Mouse (Mus musculus): ENCODE results near the gene Col7a1. TPM values are rescaled to one million over a fixed set of nuclear protein-coding genes. Genes with fewer than 3 reads are reported as not detected.
A peak's percentile ranks its signal among the peaks of the same experiment; 100 is the strongest.

Gene Col7a1
- polyA plus RNA-seq, 1 experiment from 2014 or later = 0.77 TPM

GRCm38 (mm10) chr9:109000726-109001125 lies 47.3 kb downstream of the Col7a1 start:
- Histone ChIP-seq H3K4me3 (ENCODE audit: low read depth, low read length) (no peak overlapping the region), H3K4me2 (no peak overlapping the region), H3K9ac (ENCODE audit: low read depth, low read length) (no peak overlapping the region), H3K27ac (ENCODE audit: low read depth, low read length) (no peak overlapping the region), H3K27me3 (ENCODE audit: control insufficient read depth, insufficient read depth, low read length) (no peaks in the 10 kb centered on the region), H3K4me1 (ENCODE audit: control insufficient read depth, insufficient read depth, low read length) (peaks cover 5% of the 10 kb centered on the region; the same call in 1 of the 2 replicates), H3K9me3 (replicated peaks; ENCODE audit: control insufficient read depth, low read length) (no peaks in the 10 kb centered on the region), H3K36me3 (ENCODE audit: control insufficient read depth, insufficient read depth, low read length) (no peaks in the 10 kb centered on the region)
- 11% methylated on average over 3 of the region's 3 CpGs for WGBS (ENCODE audit: insufficient replicate concordance)
- no peak for ATAC-seq (replicated peaks; ENCODE audit: insufficient number of reproducible peaks, low FRiP score, low TSS enrichment)

DNA sequence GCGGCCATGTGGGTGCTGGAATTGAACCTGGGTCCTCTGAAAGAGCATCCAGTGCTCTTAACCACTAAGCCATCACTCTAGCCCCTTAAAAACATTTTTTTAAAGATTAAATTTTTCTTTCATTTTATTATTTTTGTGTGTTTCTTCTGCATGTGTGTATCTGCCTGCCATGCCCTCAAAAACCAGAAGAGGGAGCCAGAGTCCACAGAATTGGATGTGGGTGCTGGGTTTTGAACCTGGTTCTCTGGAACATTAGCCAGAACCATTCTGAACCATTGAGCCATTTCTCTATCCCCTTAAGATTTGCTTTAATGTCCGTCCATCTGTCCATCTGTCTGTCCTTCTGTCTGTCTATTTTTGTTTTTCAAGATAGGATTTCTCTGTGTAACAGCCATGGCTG lies 49.8 kb downstream of the Col7a1 start:
- H3K27ac ChIP-seq (ENCODE audit: low read depth, low read length) = no peak overlapping the region
- no peak overlapping the region for H3K4me2 ChIP-seq
- peaks cover 12% of the 10 kb centered on the region for H3K4me1 ChIP-seq (ENCODE audit: control insufficient read depth, insufficient read depth, low read length)
- H3K36me3 ChIP-seq (ENCODE audit: control insufficient read depth, insufficient read depth, low read length) = no peaks in the 10 kb centered on the region
- ATAC-seq (replicated peaks; ENCODE audit: insufficient number of reproducible peaks, low FRiP score, low TSS enrichment) = no peak
- no peaks in the 10 kb centered on the region for H3K9me3 ChIP-seq (replicated peaks; ENCODE audit: control insufficient read depth, low read length)
- 67% methylated on average over 2 of the region's 2 CpGs for WGBS (ENCODE audit: insufficient replicate concordance)
- H3K4me3 ChIP-seq (ENCODE audit: low read depth, low read length) = no peak overlapping the region
- H3K9ac ChIP-seq (ENCODE audit: low read depth, low read length) = no peak overlapping the region
- no peaks in the 10 kb centered on the region for H3K27me3 ChIP-seq (ENCODE audit: control insufficient read depth, insufficient read depth, low read length)

- no peak overlapping the region for H3K4me2 ChIP-seq
- no peak for ATAC-seq (replicated peaks; ENCODE audit: insufficient number of reproducible peaks, low FRiP score, low TSS enrichment)
- no peak overlapping the region for H3K9ac ChIP-seq (ENCODE audit: low read depth, low read length)
- no peaks in the 10 kb centered on the region for H3K27me3 ChIP-seq (ENCODE audit: control insufficient read depth, insufficient read depth, low read length)
- no peaks in the 10 kb centered on the region for H3K9me3 ChIP-seq (replicated peaks; ENCODE audit: control insufficient read depth, low read length)
- no peak overlapping the region for H3K4me3 ChIP-seq (ENCODE audit: low read depth, low read length)
- H3K4me1 ChIP-seq (ENCODE audit: control insufficient read depth, insufficient read depth, low read length) = peaks cover 24% of the 10 kb centered on the region
- H3K27ac ChIP-seq (ENCODE audit: low read depth, low read length) = no peak overlapping the region
- 65% methylated on average over 21 of the region's 21 CpGs for WGBS (ENCODE audit: insufficient replicate concordance)
- no peaks in the 10 kb centered on the region for H3K36me3 ChIP-seq (ENCODE audit: control insufficient read depth, insufficient read depth, low read length)
Measured at GRCm38 (mm10) chr9:109007025-109007780, 53.8 kb downstream of the Col7a1 start.

DNA sequence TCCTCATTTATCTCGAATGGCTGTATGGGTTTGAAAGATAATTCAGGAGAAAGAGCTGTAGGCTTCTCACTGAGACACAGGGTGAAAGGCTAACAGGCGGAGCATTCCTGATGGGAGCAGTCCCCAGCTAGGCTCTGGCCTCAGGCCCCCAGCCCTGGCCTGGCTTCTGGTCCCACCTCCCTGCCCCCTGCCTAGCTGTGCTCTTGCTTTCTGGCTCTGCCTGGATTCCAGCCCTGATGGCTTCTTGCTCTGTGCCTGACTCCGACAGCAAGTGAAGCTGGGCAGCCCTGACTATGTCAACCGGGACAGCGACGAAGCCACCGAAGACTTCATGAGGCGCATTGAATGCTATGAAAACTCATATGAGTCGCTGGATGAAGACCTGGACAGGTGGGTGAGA lies 54.7 kb downstream of the Col7a1 start:
- Histone ChIP-seq H3K9me3 (replicated peaks; ENCODE audit: control insufficient read depth, low read length) (no peaks in the 10 kb centered on the region), H3K4me3 (ENCODE audit: low read depth, low read length) (no peak overlapping the region), H3K4me2 (no peak overlapping the region), H3K9ac (ENCODE audit: low read depth, low read length) (no peak overlapping the region), H3K4me1 (ENCODE audit: control insufficient read depth, insufficient read depth, low read length) (peaks cover 24% of the 10 kb centered on the region), H3K27ac (ENCODE audit: low read depth, low read length) (no peak overlapping the region), H3K27me3 (ENCODE audit: control insufficient read depth, insufficient read depth, low read length) (no peaks in the 10 kb centered on the region), H3K36me3 (ENCODE audit: control insufficient read depth, insufficient read depth, low read length) (no peaks in the 10 kb centered on the region)
- 75% methylated on average over 9 of the region's 9 CpGs for WGBS (ENCODE audit: insufficient replicate concordance)
- no peak for ATAC-seq (replicated peaks; ENCODE audit: insufficient number of reproducible peaks, low FRiP score, low TSS enrichment)

- Histone ChIP-seq H3K4me2 (no peak overlapping the region), H3K4me3 (ENCODE audit: low read depth, low read length) (no peak overlapping the region), H3K27me3 (ENCODE audit: control insufficient read depth, insufficient read depth, low read length) (no peaks in the 10 kb centered on the region), H3K27ac (ENCODE audit: low read depth, low read length) (no peak overlapping the region), H3K9me3 (replicated peaks; ENCODE audit: control insufficient read depth, low read length) (no peaks in the 10 kb centered on the region), H3K4me1 (ENCODE audit: control insufficient read depth, insufficient read depth, low read length) (peaks cover 24% of the 10 kb centered on the region), H3K9ac (ENCODE audit: low read depth, low read length) (0 out of 2 replicates have a peak overlapping the region, but pooled peaks have one; percentile 16), H3K36me3 (ENCODE audit: control insufficient read depth, insufficient read depth, low read length) (no peaks in the 10 kb centered on the region)
- 0 out of 2 replicates have a peak, but pooled peaks have one; percentile 5 for ATAC-seq (replicated peaks; ENCODE audit: insufficient number of reproducible peaks, low FRiP score, low TSS enrichment)
- WGBS (ENCODE audit: insufficient replicate concordance) = 64% methylated on average over 9 of the region's 10 CpGs
Measured at GRCm38 (mm10) chr9:109008994-109009635, 55.7 kb downstream of the Col7a1 start.

- ATAC-seq (replicated peaks; ENCODE audit: insufficient number of reproducible peaks, low FRiP score, low TSS enrichment) = peak; percentile 37; the same call in 1 of the 2 replicates
- peak overlapping the region; percentile 46; the same call in 1 of the 2 replicates for H3K9ac ChIP-seq (ENCODE audit: low read depth, low read length)
- H3K36me3 ChIP-seq (ENCODE audit: control insufficient read depth, insufficient read depth, low read length) = no peaks in the 10 kb centered on the region
- no peaks in the 10 kb centered on the region for H3K9me3 ChIP-seq (replicated peaks; ENCODE audit: control insufficient read depth, low read length)
- H3K4me2 ChIP-seq = peak overlapping the region; percentile 40
- no peak overlapping the region for H3K4me3 ChIP-seq (ENCODE audit: low read depth, low read length)
- H3K27me3 ChIP-seq (ENCODE audit: control insufficient read depth, insufficient read depth, low read length) = no peaks in the 10 kb centered on the region
- WGBS (ENCODE audit: insufficient replicate concordance) = 36% methylated on average over 17 of the region's 17 CpGs
- H3K4me1 ChIP-seq (ENCODE audit: control insufficient read depth, insufficient read depth, low read length) = peaks cover 24% of the 10 kb centered on the region
- H3K27ac ChIP-seq (ENCODE audit: low read depth, low read length) = 0 out of 2 replicates have a peak overlapping the region, but pooled peaks have one; percentile 10
Measured at GRCm38 (mm10) chr9:109009636-109010315, 56.4 kb downstream of the Col7a1 start.

- Histone ChIP-seq H3K4me1 (ENCODE audit: control insufficient read depth, insufficient read depth, low read length) (peaks cover 26% of the 10 kb centered on the region), H3K27ac (ENCODE audit: low read depth, low read length) (no peak overlapping the region), H3K9me3 (replicated peaks; ENCODE audit: control insufficient read depth, low read length) (no peaks in the 10 kb centered on the region), H3K4me2 (peak overlapping the region; percentile 40; the same call in 1 of the 2 replicates), H3K27me3 (ENCODE audit: control insufficient read depth, insufficient read depth, low read length) (no peaks in the 10 kb centered on the region), H3K36me3 (ENCODE audit: control insufficient read depth, insufficient read depth, low read length) (no peaks in the 10 kb centered on the region), H3K4me3 (ENCODE audit: low read depth, low read length) (no peak overlapping the region), H3K9ac (ENCODE audit: low read depth, low read length) (peak overlapping the region; percentile 46; the same call in 1 of the 2 replicates)
- ATAC-seq (replicated peaks; ENCODE audit: insufficient number of reproducible peaks, low FRiP score, low TSS enrichment) = no peak
- WGBS (ENCODE audit: insufficient replicate concordance) = 69% methylated on average over 14 of the region's 14 CpGs
Measured at GRCm38 (mm10) chr9:109010316-109010690, 56.9 kb downstream of the Col7a1 start.

DNA sequence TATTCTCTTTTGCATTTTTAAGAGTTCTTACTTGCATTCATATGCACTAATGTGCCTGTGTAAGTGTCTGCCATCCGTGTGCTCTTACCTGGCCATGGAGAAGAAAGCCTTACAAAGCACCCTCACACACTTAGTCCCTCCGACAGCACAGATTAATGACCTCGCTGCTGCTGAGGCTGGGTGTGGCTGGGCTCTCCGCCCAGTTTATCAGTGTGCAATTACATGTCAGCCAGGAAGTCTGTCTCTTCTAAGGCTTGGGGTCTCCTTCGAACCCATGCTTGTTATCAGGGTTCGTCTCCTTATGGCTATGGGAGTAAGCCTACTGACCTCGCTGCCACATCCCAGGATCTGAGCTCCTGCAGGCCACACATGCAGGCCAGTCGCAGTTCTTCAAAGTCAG lies 62.0 kb downstream of the Col7a1 start:
- no peaks in the 10 kb centered on the region for H3K36me3 ChIP-seq (ENCODE audit: control insufficient read depth, insufficient read depth, low read length)
- H3K4me3 ChIP-seq (ENCODE audit: low read depth, low read length) = no peak overlapping the region
- peaks cover 6% of the 10 kb centered on the region for H3K4me1 ChIP-seq (ENCODE audit: control insufficient read depth, insufficient read depth, low read length)
- H3K9me3 ChIP-seq (replicated peaks; ENCODE audit: control insufficient read depth, low read length) = no peaks in the 10 kb centered on the region
- no peaks in the 10 kb centered on the region for H3K27me3 ChIP-seq (ENCODE audit: control insufficient read depth, insufficient read depth, low read length)
- 45% methylated on average over 8 of the region's 8 CpGs for WGBS (ENCODE audit: insufficient replicate concordance)
- no peak overlapping the region for H3K4me2 ChIP-seq
- no peak for ATAC-seq (replicated peaks; ENCODE audit: insufficient number of reproducible peaks, low FRiP score, low TSS enrichment)
- no peak overlapping the region for H3K9ac ChIP-seq (ENCODE audit: low read depth, low read length)
- H3K27ac ChIP-seq (ENCODE audit: low read depth, low read length) = no peak overlapping the region
